Mouse (Mus musculus): ENCODE results near the gene Lgals3.

GRCm38 (mm10) chr14:47327347-47327746 lies 40.2 kb upstream of the Lgals3 start:
- TF ChIP-seq POLR2A (IDR thresholded peaks at IDR 0.05; ENCODE audit: low read depth, low read length) (no peak), CTCF (IDR thresholded peaks at IDR 0.05; ENCODE audit: borderline replicate concordance, insufficient read depth, low read length) (no peak)

Measured in embryonic fibroblast, embryonic 13.5 days (primary cell).